Mouse (Mus musculus): ENCODE results near the gene Acvr1c. TPM values are rescaled to one million over a fixed set of nuclear protein-coding genes. Genes with fewer than 3 reads are reported as not detected.

Acvr1c gene
- polyA plus RNA-seq, 1 experiment = 0.63 TPM

DNA sequence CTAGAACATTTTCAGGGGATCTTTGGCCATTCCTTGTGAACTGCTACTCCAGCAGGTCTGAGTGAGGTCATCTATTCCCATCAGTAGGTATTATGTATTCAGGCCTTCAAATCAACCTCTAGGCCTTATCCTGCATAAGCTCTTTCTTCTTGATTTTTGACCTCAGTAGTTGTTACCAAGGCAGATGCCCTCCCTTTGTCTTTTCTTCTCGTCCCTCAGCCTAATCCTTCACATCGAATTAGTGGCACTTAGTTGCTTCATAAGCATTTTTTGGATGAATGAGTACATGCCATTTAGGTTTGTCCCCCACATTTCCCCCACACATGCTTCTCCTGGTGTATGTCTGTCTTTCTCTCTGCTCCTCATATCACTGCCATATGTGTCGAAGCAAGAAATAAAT, 8.5 kb upstream of the Acvr1c start:
- 92% methylated on average over 3 of the region's 3 CpGs for WGBS
- H3K4me3 ChIP-seq (ENCODE audit: control insufficient read depth, insufficient read depth, low read length) = no peak overlapping the region
- H3K4me1 ChIP-seq (replicated peaks; ENCODE audit: control insufficient read depth, insufficient read depth, low read length) = no peaks in the 10 kb centered on the region
- DNase-seq = no peak
- TF ChIP-seq CTCF (IDR thresholded peaks at IDR 0.05; ENCODE audit: borderline replicate concordance, control insufficient read depth, extremely low read depth, insufficient read depth, low read length, poor library complexity) (no peak), POLR2A (IDR thresholded peaks at IDR 0.05; ENCODE audit: control insufficient read depth, extremely low read depth, insufficient read depth, low read length, poor library complexity) (no peak)
- no peak overlapping the region for H3K27ac ChIP-seq (ENCODE audit: control insufficient read depth, insufficient read depth, low read length)
- H3K27me3 ChIP-seq (ENCODE audit: control insufficient read depth, insufficient read depth, low read length) = no peaks in the 10 kb centered on the region
- H3K36me3 ChIP-seq (ENCODE audit: control insufficient read depth, insufficient read depth, low read length) = no peaks in the 10 kb centered on the region

DNA sequence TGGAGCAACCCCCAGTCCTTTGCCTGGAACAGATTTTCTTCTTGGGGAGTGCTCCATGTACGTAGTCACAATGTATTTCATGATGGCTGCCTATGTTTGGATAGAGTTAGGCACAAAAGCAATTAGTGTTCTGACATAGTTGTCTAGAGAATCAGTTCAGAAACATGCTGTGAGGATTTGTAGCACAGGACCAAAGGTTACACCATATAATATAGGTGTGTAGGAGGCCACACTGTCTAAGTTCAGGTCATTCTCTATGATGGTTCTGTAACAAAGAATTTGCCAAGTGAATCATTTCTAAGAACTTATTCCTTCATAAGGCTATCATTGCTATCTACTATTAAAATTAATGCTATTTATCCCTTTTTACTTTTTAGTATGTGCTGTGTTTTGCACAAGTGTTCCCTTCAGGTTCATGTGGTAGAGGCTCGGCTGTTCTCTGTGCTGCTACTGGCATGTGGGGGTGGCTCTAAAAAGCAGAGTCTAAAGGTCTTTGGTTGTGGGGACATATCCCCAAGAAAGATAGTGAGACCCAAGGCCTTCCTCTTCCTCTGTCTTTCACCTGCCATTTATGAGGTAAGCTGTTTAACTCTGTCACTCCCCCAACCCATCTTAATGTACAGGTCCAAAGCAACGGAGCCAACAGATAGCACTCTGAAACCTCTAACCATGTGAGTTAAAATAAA, 3.8 kb upstream of the Acvr1c start:
- TF ChIP-seq POLR2A (IDR thresholded peaks at IDR 0.05; ENCODE audit: control insufficient read depth, extremely low read depth, insufficient read depth, low read length, poor library complexity) = no peak
- no peak for TF ChIP-seq CTCF (IDR thresholded peaks at IDR 0.05; ENCODE audit: borderline replicate concordance, control insufficient read depth, extremely low read depth, insufficient read depth, low read length, poor library complexity)
- Histone ChIP-seq H3K36me3 (ENCODE audit: control insufficient read depth, insufficient read depth, low read length) (no peaks in the 10 kb centered on the region), H3K27ac (ENCODE audit: control insufficient read depth, insufficient read depth, low read length) (no peak overlapping the region), H3K27me3 (ENCODE audit: control insufficient read depth, insufficient read depth, low read length) (no peaks in the 10 kb centered on the region), H3K4me3 (ENCODE audit: control insufficient read depth, insufficient read depth, low read length) (no peak overlapping the region), H3K4me1 (replicated peaks; ENCODE audit: control insufficient read depth, insufficient read depth, low read length) (peaks cover 13% of the 10 kb centered on the region)
- WGBS = 97% methylated on average over 3 of the region's 3 CpGs
- no peak for DNase-seq

DNA sequence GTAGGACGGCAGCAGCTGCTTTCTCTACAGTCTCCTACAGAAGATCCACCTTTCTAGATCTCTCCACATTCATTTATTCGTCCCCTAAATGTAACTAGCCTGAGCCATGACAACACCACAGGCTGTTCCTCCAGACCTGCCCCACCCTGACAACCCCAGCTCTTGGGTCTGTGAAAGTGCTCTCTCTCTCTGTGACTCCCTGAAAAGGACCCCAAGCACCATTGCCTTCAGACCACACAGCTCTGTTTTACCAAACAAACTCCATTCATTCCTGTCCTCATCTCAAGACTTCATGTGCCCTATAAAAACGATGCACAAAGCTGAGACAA, 401 bp upstream of the Acvr1c start:
- no peak for TF ChIP-seq POLR2A (IDR thresholded peaks at IDR 0.05; ENCODE audit: control insufficient read depth, extremely low read depth, insufficient read depth, low read length, poor library complexity)
- no peak for TF ChIP-seq CTCF (IDR thresholded peaks at IDR 0.05; ENCODE audit: borderline replicate concordance, control insufficient read depth, extremely low read depth, insufficient read depth, low read length, poor library complexity)
- DNase-seq = no peak
- 14% methylated on average over 3 of the region's 3 CpGs for WGBS
- H3K27ac ChIP-seq (ENCODE audit: control insufficient read depth, insufficient read depth, low read length) = no peak overlapping the region
- H3K4me1 ChIP-seq (replicated peaks; ENCODE audit: control insufficient read depth, insufficient read depth, low read length) = peaks cover 13% of the 10 kb centered on the region
- H3K27me3 ChIP-seq (ENCODE audit: control insufficient read depth, insufficient read depth, low read length) = no peaks in the 10 kb centered on the region
- no peak overlapping the region for H3K4me3 ChIP-seq (ENCODE audit: control insufficient read depth, insufficient read depth, low read length)
- H3K36me3 ChIP-seq (ENCODE audit: control insufficient read depth, insufficient read depth, low read length) = no peaks in the 10 kb centered on the region

DNA sequence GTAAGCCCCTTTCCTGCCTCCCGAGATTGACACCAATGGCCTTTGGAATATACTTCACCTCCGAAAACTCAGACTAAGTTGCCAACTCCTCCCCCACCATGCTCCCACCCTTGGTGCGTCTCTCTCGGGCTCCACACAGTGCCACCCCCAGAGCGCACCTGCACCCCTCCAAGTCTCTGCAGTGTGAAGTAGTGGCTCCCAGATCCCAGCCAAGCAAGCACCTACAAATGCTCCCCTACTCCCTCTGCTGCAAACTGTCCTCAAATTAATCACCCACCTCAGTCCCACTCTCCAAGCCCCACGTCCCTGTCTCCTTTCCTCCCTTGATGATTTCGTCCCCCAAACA, 654 bp downstream of the Acvr1c start:
- 2% methylated on average over 7 of the region's 7 CpGs for WGBS
- H3K27ac ChIP-seq (ENCODE audit: control insufficient read depth, insufficient read depth, low read length) = no peak overlapping the region
- DNase-seq = peak; percentile 7

DNA sequence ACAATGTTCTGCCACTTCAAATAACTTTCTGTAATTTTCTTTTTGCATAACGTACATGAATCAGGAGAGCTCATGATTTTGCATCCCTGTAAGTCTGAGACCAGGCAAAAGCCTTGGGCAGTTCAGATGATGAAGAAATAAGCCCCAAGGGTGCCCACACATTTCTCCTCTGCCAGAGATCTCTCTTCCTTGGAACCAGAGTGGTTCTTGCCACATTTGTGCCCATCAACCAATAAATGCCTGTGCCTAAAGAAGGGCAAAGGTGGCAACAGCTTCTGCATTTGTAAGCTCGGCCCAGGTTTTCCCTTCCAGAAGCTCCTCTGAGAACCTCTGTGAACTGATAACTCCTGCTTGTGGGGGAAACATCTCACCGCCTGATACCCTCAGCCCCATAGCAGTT, 3.3 kb downstream of the Acvr1c start:
- no peaks in the 10 kb centered on the region for H3K27me3 ChIP-seq (ENCODE audit: control insufficient read depth, insufficient read depth, low read length)

More for the DNA sequence above, 654 bp downstream of the Acvr1c start:
- TF ChIP-seq POLR2A (IDR thresholded peaks at IDR 0.05; ENCODE audit: control insufficient read depth, extremely low read depth, insufficient read depth, low read length, poor library complexity) (no peak), CTCF (IDR thresholded peaks at IDR 0.05; ENCODE audit: borderline replicate concordance, control insufficient read depth, extremely low read depth, insufficient read depth, low read length, poor library complexity) (no peak)
- no peaks in the 10 kb centered on the region for H3K36me3 ChIP-seq (ENCODE audit: control insufficient read depth, insufficient read depth, low read length)
- peak overlapping the region; percentile 41 for H3K4me3 ChIP-seq (ENCODE audit: control insufficient read depth, insufficient read depth, low read length)
- no peaks in the 10 kb centered on the region for H3K27me3 ChIP-seq (ENCODE audit: control insufficient read depth, insufficient read depth, low read length)
- peaks cover 13% of the 10 kb centered on the region for H3K4me1 ChIP-seq (replicated peaks; ENCODE audit: control insufficient read depth, insufficient read depth, low read length)

DNA sequence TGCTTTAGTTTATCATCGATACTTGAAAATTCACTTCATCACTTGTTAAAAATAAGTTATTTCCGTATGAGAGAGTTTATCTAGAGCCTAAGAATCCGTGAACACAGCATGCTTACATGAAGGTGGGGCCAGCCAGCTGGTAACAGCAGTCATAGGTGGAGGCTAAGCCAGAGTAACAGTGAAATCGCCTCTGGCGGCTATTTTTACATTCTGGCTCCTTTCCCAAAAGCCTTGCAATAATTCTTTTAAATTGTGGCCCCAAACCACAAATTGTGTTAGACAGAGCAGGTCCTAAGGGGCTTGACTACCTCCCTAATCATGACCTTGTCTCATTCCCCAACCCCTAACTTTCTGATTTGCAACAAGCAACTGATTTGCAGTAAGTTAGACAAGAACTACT, 4.8 kb downstream of the Acvr1c start:
- 70% methylated on average over 5 of the region's 5 CpGs for WGBS

More for the DNA sequence above, 3.3 kb downstream of the Acvr1c start:
- H3K27ac ChIP-seq (ENCODE audit: control insufficient read depth, insufficient read depth, low read length) = no peak overlapping the region
- no peak overlapping the region for H3K4me3 ChIP-seq (ENCODE audit: control insufficient read depth, insufficient read depth, low read length)
- no peak for DNase-seq
- no peaks in the 10 kb centered on the region for H3K36me3 ChIP-seq (ENCODE audit: control insufficient read depth, insufficient read depth, low read length)
- WGBS = 94% methylated on average over 3 of the region's 3 CpGs
- H3K4me1 ChIP-seq (replicated peaks; ENCODE audit: control insufficient read depth, insufficient read depth, low read length) = peaks cover 13% of the 10 kb centered on the region
- TF ChIP-seq CTCF (IDR thresholded peaks at IDR 0.05; ENCODE audit: borderline replicate concordance, control insufficient read depth, extremely low read depth, insufficient read depth, low read length, poor library complexity) (no peak), POLR2A (IDR thresholded peaks at IDR 0.05; ENCODE audit: control insufficient read depth, extremely low read depth, insufficient read depth, low read length, poor library complexity) (no peak)

DNA sequence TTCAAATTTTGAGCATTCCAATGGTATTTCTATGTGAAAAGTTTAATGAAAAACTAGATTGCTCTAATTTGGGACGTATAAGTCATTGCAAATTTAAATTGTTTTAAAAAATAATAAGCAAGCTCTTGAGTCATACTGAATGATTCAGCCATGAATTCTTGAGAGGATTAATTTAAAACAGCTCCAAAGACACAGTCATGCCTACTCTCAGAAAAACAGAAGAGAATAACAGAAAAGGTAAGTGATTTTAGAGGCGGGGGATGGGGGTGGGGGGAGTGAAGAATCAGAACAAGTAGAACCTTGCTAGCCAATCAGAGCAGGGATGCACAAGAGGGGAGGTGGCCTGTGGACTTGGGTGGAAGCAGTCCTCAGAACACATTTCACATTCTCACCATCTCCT, 7.0 kb downstream of the Acvr1c start:
- TF ChIP-seq POLR2A (IDR thresholded peaks at IDR 0.05; ENCODE audit: control insufficient read depth, extremely low read depth, insufficient read depth, low read length, poor library complexity) = no peak
- no peak for TF ChIP-seq CTCF (IDR thresholded peaks at IDR 0.05; ENCODE audit: borderline replicate concordance, control insufficient read depth, extremely low read depth, insufficient read depth, low read length, poor library complexity)
- H3K4me3 ChIP-seq (ENCODE audit: control insufficient read depth, insufficient read depth, low read length) = no peak overlapping the region
- no peaks in the 10 kb centered on the region for H3K27me3 ChIP-seq (ENCODE audit: control insufficient read depth, insufficient read depth, low read length)
- WGBS = 94% methylated on average over 2 of the region's 2 CpGs
- no peaks in the 10 kb centered on the region for H3K36me3 ChIP-seq (ENCODE audit: control insufficient read depth, insufficient read depth, low read length)
- DNase-seq = no peak
- H3K4me1 ChIP-seq (replicated peaks; ENCODE audit: control insufficient read depth, insufficient read depth, low read length) = no peaks in the 10 kb centered on the region
- H3K27ac ChIP-seq (ENCODE audit: control insufficient read depth, insufficient read depth, low read length) = no peak overlapping the region

More for the DNA sequence above, 4.8 kb downstream of the Acvr1c start:
- DNase-seq = no peak
- Histone ChIP-seq H3K4me1 (replicated peaks; ENCODE audit: control insufficient read depth, insufficient read depth, low read length) (peaks cover 10% of the 10 kb centered on the region), H3K4me3 (ENCODE audit: control insufficient read depth, insufficient read depth, low read length) (no peak overlapping the region), H3K27ac (ENCODE audit: control insufficient read depth, insufficient read depth, low read length) (no peak overlapping the region), H3K27me3 (ENCODE audit: control insufficient read depth, insufficient read depth, low read length) (no peaks in the 10 kb centered on the region), H3K36me3 (ENCODE audit: control insufficient read depth, insufficient read depth, low read length) (no peaks in the 10 kb centered on the region)
- no peak for TF ChIP-seq CTCF (IDR thresholded peaks at IDR 0.05; ENCODE audit: borderline replicate concordance, control insufficient read depth, extremely low read depth, insufficient read depth, low read length, poor library complexity)
- no peak for TF ChIP-seq POLR2A (IDR thresholded peaks at IDR 0.05; ENCODE audit: control insufficient read depth, extremely low read depth, insufficient read depth, low read length, poor library complexity)
